Mouse (Mus musculus) ovary, postnatal 14 days (tissue): ENCODE results near the gene Fsip1.

Experiments used
- DNase-seq: peaks from one replicate; pipeline ENCODE4 v3.0.0; 2022; ENCODE audit warnings: low spot score

The Fsip1 gene

GRCm38 (mm10) chr2:118124437-118124836 lies 132.3 kb downstream of the Fsip1 start:
- DNase-seq: no peak

DNA sequence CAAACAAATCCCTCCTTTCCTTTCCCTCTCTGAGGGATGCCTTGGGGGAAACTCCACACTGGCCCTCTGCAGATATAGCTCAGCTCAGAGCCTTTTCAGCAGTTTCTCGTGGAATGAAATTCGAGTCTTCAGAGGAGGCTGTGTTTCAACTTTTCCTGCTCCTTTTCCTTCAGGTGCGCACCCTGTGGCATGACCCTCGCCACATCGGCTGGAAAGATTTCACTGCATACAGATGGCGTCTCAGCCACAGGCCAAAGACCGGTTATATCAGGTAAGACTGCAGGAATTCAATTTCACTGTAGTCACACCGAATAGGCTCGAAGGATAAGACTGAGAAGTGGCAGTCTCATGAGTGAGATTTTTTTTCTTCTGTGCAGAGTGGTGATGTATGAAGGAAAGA lies 133.0 kb downstream of the Fsip1 start:
- no peak for DNase-seq

- no peak for DNase-seq
Observed at GRCm38 (mm10) chr2:118122291-118122690, 134.5 kb downstream of the Fsip1 start.

DNA sequence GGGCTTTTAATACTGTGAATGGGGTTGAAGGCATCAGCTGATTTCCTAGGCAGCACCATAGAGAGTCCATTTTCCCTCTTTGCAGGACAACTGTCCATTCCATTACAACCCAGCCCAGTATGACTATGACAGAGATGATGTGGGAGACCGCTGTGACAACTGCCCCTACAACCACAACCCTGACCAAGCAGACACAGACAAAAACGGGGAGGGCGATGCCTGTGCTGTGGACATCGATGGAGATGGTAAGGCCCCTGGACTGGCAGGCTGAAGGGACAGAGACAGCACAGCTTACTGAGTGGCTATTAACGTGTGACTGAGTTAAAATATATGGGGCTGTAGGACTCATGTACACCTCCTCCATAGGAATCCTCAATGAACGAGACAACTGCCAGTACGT lies 136.0 kb downstream of the Fsip1 start:
- no peak for DNase-seq

DNA sequence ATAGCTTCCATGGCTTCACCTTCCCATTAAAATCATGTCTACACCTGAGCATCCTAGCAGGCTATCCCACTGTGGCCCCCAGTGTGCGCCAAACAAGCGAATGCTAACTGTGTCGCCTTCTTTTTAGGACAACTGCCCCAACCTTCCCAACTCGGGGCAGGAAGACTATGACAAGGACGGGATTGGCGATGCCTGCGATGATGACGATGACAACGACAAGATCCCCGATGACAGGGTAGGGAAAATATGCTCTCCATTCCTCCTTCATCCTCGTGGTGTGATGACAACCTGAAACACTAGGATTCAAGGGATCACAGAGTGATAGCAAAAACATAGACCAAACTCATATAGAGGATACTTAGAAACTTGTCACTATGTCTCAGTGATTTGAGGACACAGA lies 136.7 kb downstream of the Fsip1 start:
- DNase-seq: no peak

DNA sequence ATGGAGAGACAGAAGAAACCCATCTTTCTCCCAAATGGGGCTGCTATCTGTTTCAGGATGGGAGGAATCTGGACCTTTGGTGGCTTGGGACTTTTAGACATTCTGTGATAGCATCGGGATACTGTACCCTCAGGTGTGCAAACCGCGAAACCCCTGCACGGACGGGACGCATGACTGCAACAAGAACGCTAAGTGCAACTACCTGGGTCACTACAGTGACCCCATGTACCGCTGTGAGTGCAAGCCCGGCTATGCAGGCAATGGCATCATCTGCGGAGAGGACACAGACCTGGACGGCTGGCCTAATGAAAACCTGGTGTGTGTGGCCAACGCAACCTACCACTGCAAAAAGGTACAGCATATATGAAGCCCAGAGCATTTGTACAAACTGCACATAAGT lies 137.1 kb downstream of the Fsip1 start:
- DNase-seq: no peak

DNA sequence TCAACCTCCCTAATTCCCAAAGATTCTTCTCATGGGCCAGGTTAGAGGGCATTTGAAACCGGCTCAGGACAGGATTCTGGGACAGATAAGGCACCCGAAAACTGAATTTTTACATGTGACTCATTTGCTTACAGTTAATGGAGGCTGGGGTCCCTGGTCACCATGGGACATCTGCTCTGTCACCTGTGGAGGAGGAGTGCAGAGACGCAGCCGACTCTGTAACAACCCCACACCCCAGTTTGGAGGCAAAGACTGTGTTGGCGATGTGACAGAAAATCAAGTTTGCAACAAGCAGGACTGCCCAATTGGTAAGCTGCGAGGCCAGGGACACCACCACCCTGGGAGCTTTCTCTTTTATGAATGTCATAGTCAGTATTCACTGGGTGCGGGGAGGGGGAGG lies 138.3 kb downstream of the Fsip1 start:
- no peak for DNase-seq

DNA sequence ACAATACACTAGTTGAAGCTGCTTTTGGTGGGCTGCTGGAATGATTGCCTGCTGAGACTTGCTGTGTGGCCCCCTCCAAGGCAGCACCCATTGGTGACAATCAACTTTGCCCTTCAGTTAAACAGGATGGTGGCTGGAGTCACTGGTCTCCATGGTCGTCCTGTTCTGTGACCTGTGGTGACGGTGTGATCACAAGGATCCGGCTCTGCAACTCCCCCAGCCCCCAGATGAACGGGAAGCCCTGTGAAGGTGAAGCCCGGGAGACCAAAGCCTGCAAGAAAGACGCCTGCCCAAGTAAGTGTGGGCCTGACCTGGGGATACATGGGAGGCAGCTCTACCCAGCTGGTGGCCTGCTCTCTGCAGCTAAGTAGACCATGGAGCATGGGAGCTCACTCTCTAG lies 138.7 kb downstream of the Fsip1 start:
- DNase-seq: no peak

DNA sequence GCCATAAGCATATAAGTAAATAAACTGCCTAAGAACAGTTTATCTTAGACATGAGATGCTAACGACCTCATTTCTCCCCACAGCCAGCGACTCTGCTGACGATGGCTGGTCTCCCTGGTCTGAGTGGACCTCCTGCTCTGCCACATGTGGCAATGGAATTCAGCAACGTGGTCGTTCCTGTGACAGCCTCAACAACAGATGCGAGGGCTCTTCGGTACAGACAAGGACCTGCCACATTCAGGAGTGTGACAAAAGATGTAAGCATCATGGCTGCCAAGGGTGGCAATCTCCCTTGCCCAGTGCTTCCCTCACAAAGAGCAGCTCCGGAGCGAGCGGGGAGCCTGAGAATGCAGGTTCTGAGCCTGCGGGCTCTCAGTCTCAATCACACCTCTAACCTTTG lies 139.4 kb downstream of the Fsip1 start:
- DNase-seq: no peak

- no peak for DNase-seq
Observed at GRCm38 (mm10) chr2:118116754-118117290, 139.9 kb downstream of the Fsip1 start.

GRCm38 (mm10) chr2:118116180-118116579 lies 140.6 kb downstream of the Fsip1 start:
- DNase-seq: no peak

- DNase-seq: no peak
Observed at GRCm38 (mm10) chr2:118115647-118116046, 141.1 kb downstream of the Fsip1 start.

- no peak for DNase-seq
Observed at GRCm38 (mm10) chr2:118114671-118115070, 142.1 kb downstream of the Fsip1 start.

- DNase-seq: no peak
Observed at GRCm38 (mm10) chr2:118113808-118114524, 142.8 kb downstream of the Fsip1 start.

DNA sequence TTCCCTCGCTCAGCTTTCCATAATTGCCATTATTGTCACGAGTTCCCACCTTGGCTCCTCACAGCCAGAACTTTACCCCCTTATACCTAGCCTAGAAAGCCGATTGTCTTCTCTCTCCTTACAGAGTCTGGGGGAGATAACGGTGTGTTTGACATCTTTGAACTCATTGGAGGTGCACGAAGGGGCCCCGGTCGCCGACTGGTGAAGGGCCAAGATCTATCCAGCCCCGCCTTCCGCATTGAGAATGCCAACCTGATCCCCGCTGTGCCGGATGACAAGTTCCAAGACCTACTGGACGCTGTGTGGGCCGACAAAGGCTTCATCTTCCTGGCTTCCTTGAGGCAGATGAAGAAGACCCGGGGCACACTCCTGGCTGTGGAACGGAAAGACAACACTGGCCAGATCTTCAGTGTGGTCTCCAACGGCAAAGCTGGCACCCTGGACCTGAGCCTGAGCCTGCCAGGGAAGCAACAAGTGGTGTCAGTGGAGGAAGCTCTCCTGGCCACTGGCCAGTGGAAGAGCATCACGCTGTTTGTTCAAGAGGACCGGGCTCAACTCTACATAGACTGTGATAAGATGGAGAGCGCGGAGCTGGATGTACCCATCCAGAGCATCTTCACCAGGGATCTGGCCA lies 143.8 kb downstream of the Fsip1 start:
- no peak for DNase-seq

GRCm38 (mm10) chr2:118112438-118112837 lies 144.3 kb downstream of the Fsip1 start:
- no peak for DNase-seq

GRCm38 (mm10) chr2:118111488-118112131 lies 145.2 kb downstream of the Fsip1 start, which contains the start of gene Thbs1:
TSS of gene Thbs1 (plus strand) at chr2:118111876.
- DNase-seq: peak; percentile 72

- DNase-seq: peak; percentile 84
Observed at GRCm38 (mm10) chr2:118111116-118111487, 145.7 kb downstream of the Fsip1 start.

DNA sequence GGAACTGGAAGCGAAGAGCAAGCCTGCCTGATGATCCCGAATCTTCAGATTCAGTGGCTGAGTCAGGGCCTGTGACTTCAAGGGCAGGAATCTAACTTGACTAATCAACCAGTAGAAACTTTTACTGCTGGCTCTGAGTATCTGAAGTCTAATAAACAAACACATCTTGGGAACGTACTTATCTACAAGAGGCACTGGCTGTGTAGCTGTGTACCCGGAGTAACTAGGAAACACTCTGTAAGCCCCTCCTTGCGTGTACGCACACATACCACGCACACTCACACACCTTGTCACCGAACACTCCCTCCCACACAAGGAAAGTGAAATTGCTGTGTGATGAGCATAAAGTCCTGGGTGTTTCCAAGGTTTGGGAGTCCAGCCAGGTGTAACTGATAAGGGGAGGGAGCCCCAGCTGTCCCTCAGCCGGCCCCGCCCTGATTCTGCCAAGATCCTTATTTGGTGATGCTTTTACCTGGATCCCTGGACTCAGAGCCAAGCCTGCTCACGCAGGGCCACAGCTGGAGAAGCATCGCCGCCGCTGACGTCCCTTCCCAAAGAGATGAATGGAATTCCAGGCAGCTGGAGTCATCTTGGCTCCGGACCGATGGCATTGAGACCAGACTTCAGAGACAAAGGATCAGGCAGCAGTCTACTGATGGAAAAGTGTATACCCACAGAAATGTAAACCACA lies 146.4 kb downstream of the Fsip1 start:
- DNase-seq: no peak

DNA sequence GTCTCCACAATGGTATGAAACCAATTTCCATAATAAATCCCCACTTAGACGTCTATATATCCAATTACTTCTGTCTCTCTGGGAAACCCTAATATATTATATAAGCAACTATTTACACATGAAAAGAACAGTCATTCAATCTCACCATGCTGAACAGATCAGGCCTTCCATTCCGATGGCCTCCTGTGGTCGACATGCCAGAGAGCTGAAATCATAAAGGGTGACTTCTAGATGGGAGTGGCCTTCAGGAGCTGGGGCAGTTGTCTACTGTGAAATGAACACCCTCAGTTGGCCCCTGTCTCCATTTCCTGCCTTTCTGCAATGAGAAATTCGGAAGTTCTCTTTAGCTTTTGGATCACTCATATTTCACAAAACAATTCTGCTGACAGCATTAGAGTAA lies 154.6 kb downstream of the Fsip1 start:
- DNase-seq: no peak

GRCm38 (mm10) chr2:118099104-118099503 lies 157.7 kb downstream of the Fsip1 start:
- no peak for DNase-seq

DNA sequence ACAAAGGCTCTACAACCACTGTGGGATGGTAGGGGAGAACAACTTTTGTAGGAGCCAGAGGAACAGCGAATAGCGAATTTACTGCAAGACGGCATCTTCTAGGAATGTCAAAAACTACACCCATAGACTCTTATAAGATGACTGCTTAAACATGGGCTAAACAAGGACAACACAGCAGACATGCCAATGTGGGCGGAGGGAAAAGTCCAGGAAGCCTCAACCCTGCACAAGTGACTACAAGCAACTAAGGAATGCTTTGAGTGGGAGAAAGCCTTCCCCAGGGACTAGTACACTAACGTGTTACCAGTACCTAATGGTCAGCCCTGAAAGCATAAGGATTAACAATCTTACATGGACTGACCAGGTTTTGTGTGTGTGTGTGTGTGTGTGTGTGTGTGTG lies 165.5 kb downstream of the Fsip1 start:
- no peak for DNase-seq
